Mouse (Mus musculus) erythroblast, embryonic 14.5 days (primary cell): ENCODE results near the gene Trip11.

Experiments
- GATA1 ChIP-seq: IDR thresholded peaks from 2 replicates; pipeline ENCODE4 v1.6.1; 2012; ENCODE audit warnings: low read length, inconsistent platforms, mixed read lengths
- TAL1 ChIP-seq: IDR thresholded peaks from 3 replicates; pipeline ENCODE4 v1.6.1; 2012; ENCODE audit warnings: low read length, inconsistent platforms, mixed read lengths

- TF ChIP-seq TAL1 = no peak
- TF ChIP-seq GATA1 = no peak
These were observed 38.0 kb downstream of the Trip11 start for GRCm38 (mm10) chr12:101875107-101875506.
